17 mouse cellular contexts compared by ENCODE assay signal in genomic region chr10:108389178-108389926, GRCm38 (mm10). TPM values are rescaled to one million over a fixed set of nuclear protein-coding genes. Genes with fewer than 3 reads are reported as not detected.
DNase-seq lines count a peak whose midpoint lies in the region; ATAC-seq lines count a peak whose summit lies in the region.
"Had no signal": no experiment of that assay in that cellular context is flagged by ENCODE, and none has a peak within 500 bp of the region (broad histone marks: within the 10 kb centered on the region; RNA-seq: fewer than 3 reads in every experiment).

No protein-coding gene starts in this region.

- no peak overlapping the region for H3K4me2 ChIP-seq in kidney, embryonic 15.5 days
- H3K4me2 ChIP-seq in lung, embryonic 16.5 days (ENCODE audit: low read depth, low read length) = no peak overlapping the region
- H3K4me2 ChIP-seq in intestine, embryonic 16.5 days (ENCODE audit: low read depth, low read length) = no peak overlapping the region
- H3K4me2 ChIP-seq: embryonic facial prominence, embryonic 13.5 days; hindbrain, embryonic 15.5 days; intestine, embryonic 15.5 days; limb, embryonic 12.5 days; liver, embryonic 13.5 days had no signal

- H3K4me1 ChIP-seq in kidney, embryonic 15.5 days = peaks cover 34% of the 10 kb centered on the region
- H3K4me1 ChIP-seq in lung, embryonic 16.5 days (replicated peaks; ENCODE audit: control insufficient read depth, insufficient read depth, low read length) = peaks cover 27% of the 10 kb centered on the region
- H3K4me1 ChIP-seq in intestine, embryonic 16.5 days (ENCODE audit: control insufficient read depth, insufficient read depth, low read length) = peaks cover 5% of the 10 kb centered on the region; the same call in 1 of the 2 replicates

- no peak for DNase-seq in kidney, adult 9 months
- DNase-seq in lung, postnatal 36 days = no peak
- DNase-seq in embryo, embryonic 10.5 days (ENCODE audit: low spot score) = peak; percentile 64
- DNase-seq in mesoderm, embryonic 11.5 days (ENCODE audit: low read depth, low spot score) = peak; percentile 60
- DNase-seq: adrenal gland, adult 2 months; cerebellum, adult 8-10 months; liver, embryonic 13.5 days; thymus, postnatal 14 days had no signal

- H3K27me3 ChIP-seq in kidney, embryonic 15.5 days = no peaks in the 10 kb centered on the region
- H3K27me3 ChIP-seq in lung, embryonic 16.5 days (ENCODE audit: control insufficient read depth, insufficient read depth, low read depth, low read length) = no peaks in the 10 kb centered on the region
- no peaks in the 10 kb centered on the region for H3K27me3 ChIP-seq in intestine, embryonic 16.5 days (replicated peaks; ENCODE audit: control insufficient read depth, insufficient read depth, low read length)
- H3K27me3 ChIP-seq: embryonic facial prominence, embryonic 13.5 days; hindbrain, embryonic 15.5 days; intestine, embryonic 15.5 days; limb, embryonic 12.5 days; liver, embryonic 13.5 days had no signal

- peak; percentile 58; the same call in 1 of the 2 replicates for ATAC-seq in kidney, embryonic 15.5 days (replicated peaks; ENCODE audit: low FRiP score)
- peak; percentile 63 for ATAC-seq in lung, embryonic 16.5 days (ENCODE audit: low read depth)
- no peak for ATAC-seq in intestine, embryonic 16.5 days
- ATAC-seq: forebrain, embryonic 16.5 days had no signal

- H3K36me3 ChIP-seq in kidney, embryonic 15.5 days = peaks cover 5% of the 10 kb centered on the region
- H3K36me3 ChIP-seq in lung, embryonic 16.5 days (ENCODE audit: control insufficient read depth, insufficient read depth, low read length) = 0 out of 2 replicates have a peak, but pooled peaks cover 3% of the 10 kb centered on the region
- no peaks in the 10 kb centered on the region for H3K36me3 ChIP-seq in intestine, embryonic 16.5 days (ENCODE audit: control insufficient read depth, insufficient read depth, low read length)
- H3K36me3 ChIP-seq: embryonic facial prominence, embryonic 13.5 days; hindbrain, embryonic 15.5 days; intestine, embryonic 15.5 days; limb, embryonic 12.5 days; liver, embryonic 13.5 days had no signal

- no peaks in the 10 kb centered on the region for H3K9me3 ChIP-seq in kidney, embryonic 15.5 days (replicated peaks)
- H3K9me3 ChIP-seq in lung, embryonic 16.5 days (ENCODE audit: control insufficient read depth, low read length) = no peaks in the 10 kb centered on the region
- no peaks in the 10 kb centered on the region for H3K9me3 ChIP-seq in intestine, embryonic 16.5 days (ENCODE audit: control insufficient read depth, low read length)
- H3K9me3 ChIP-seq: embryonic facial prominence, embryonic 13.5 days; heart, embryonic 10.5 days; hindbrain, embryonic 15.5 days; intestine, embryonic 15.5 days; limb, embryonic 12.5 days; liver, embryonic 13.5 days had no signal

- peak overlapping the region; percentile 49 for H3K27ac ChIP-seq in kidney, embryonic 15.5 days
- H3K27ac ChIP-seq in lung, embryonic 16.5 days (ENCODE audit: low read length) = peak overlapping the region; percentile 29; the same call in 1 of the 2 replicates
- no peak overlapping the region for H3K27ac ChIP-seq in intestine, embryonic 16.5 days (ENCODE audit: low read length)
- H3K27ac ChIP-seq: embryonic facial prominence, embryonic 13.5 days; hindbrain, embryonic 15.5 days; intestine, embryonic 15.5 days; limb, embryonic 12.5 days; liver, embryonic 13.5 days had no signal

- no peak overlapping the region for H3K9ac ChIP-seq in kidney, embryonic 15.5 days
- H3K9ac ChIP-seq in lung, embryonic 16.5 days (ENCODE audit: low read length) = no peak overlapping the region
- H3K9ac ChIP-seq in intestine, embryonic 16.5 days (ENCODE audit: low read depth, low read length) = no peak overlapping the region
- H3K9ac ChIP-seq: embryonic facial prominence, embryonic 13.5 days; hindbrain, embryonic 15.5 days; intestine, embryonic 15.5 days; limb, embryonic 12.5 days; liver, embryonic 13.5 days had no signal

- 38% methylated on average over 5 of the region's 5 CpGs for WGBS in kidney, embryonic 15.5 days
- WGBS in lung, embryonic 16.5 days = 22% methylated on average over 5 of the region's 5 CpGs
- 46% methylated on average over 5 of the region's 5 CpGs for WGBS in intestine, embryonic 16.5 days

- no peak overlapping the region for H3K4me3 ChIP-seq in kidney, embryonic 15.5 days (replicated peaks)
- H3K4me3 ChIP-seq in lung, embryonic 16.5 days (ENCODE audit: low read length) = no peak overlapping the region
- H3K4me3 ChIP-seq in intestine, embryonic 16.5 days (ENCODE audit: low read length) = no peak overlapping the region
- H3K4me3 ChIP-seq: embryonic facial prominence, embryonic 13.5 days; heart, embryonic 10.5 days; hindbrain, embryonic 15.5 days; intestine, embryonic 15.5 days; limb, embryonic 12.5 days; liver, embryonic 13.5 days had no signal

RNA-seq across cellular contexts. Expression of gene Pawr, which starts 57.4 kb away (rescaled TPM):
- polyA plus RNA-seq in kidney, embryonic 15.5 days (2015; fragmentation: Nextera tagmentation; extraction: Ambion mirVana) = 16.5 and 17.5 TPM in 2 replicates
- polyA plus RNA-seq in lung, embryonic 16.5 days (2015; fragmentation: Nextera tagmentation; extraction: Ambion mirVana) = 14.4 and 15.3 TPM in 2 replicates
- 4.5 and 7.6 TPM in 2 replicates for polyA plus RNA-seq in intestine, embryonic 16.5 days (2015; fragmentation: Nextera tagmentation; extraction: Ambion mirVana)

Comparison
In these comparisons a context has a peak if more than half of its experiments do, and no peak if none do; other contexts are left out.
1. DNase-seq: peak in embryo, embryonic 10.5 days (single experiment) and mesoderm, embryonic 11.5 days (single experiment); none in kidney, adult 9 months (single experiment) and lung, postnatal 36 days (single experiment).